Mouse (Mus musculus) myocyte (in vitro differentiated cells): ENCODE measurements around the gene Olfr1315-ps1.

Source experiments
- CEBPB ChIP-seq: IDR thresholded peaks from 2 replicates; pipeline ENCODE4 v1.6.1; 2011; ENCODE audit warnings: mild to moderate bottlenecking, moderate library complexity; ENCODE audit not compliant: poor library complexity, insufficient read depth, severe bottlenecking
- E2F4 ChIP-seq: IDR thresholded peaks from one replicate; pipeline ENCODE4 v1.6.1; 2011; ENCODE audit warnings: mild to moderate bottlenecking, control low read depth, moderate library complexity; ENCODE audit not compliant: insufficient read depth
- MAX ChIP-seq: IDR thresholded peaks from one replicate; pipeline ENCODE4 v1.6.1; 2011; ENCODE audit warnings: low read depth, mild to moderate bottlenecking, control low read depth
- MYOD1 ChIP-seq, 3 experiments: IDR thresholded peaks; one replicate each; pipeline ENCODE4 v1.6.1; 2011; ENCODE audit warnings: control low read depth in 2 of 3, low read depth in 2 of 3, mild to moderate bottlenecking in 2 of 3, moderate library complexity in 1 of 3; ENCODE audit not compliant: insufficient read length in 2 of 3, control insufficient read depth in 1 of 3
- MYOG ChIP-seq, 3 experiments: IDR thresholded peaks; one replicate each; pipeline ENCODE4 v1.6.1; 2011; ENCODE audit warnings: control low read depth in 2 of 3, low read depth in 2 of 3, mild to moderate bottlenecking in 2 of 3; ENCODE audit not compliant: insufficient read length in 2 of 3, control insufficient read depth in 1 of 3, insufficient read depth in 1 of 3
- POLR2A ChIP-seq: IDR thresholded peaks from one replicate; pipeline ENCODE4 v1.6.1; 2011; ENCODE audit warnings: low read depth, mild to moderate bottlenecking, control low read depth, moderate library complexity; ENCODE audit not compliant: insufficient read length
- POLR2AphosphoS2 ChIP-seq: IDR thresholded peaks from one replicate; pipeline ENCODE4 v1.6.1; 2011; ENCODE audit warnings: low read depth, control low read depth; ENCODE audit not compliant: insufficient read length
- REST ChIP-seq: IDR thresholded peaks from one replicate; pipeline ENCODE4 v1.6.1; 2011; ENCODE audit warnings: mild to moderate bottlenecking, control low read depth, moderate library complexity; ENCODE audit not compliant: insufficient read depth, insufficient read length
- SRF ChIP-seq: IDR thresholded peaks from one replicate; pipeline ENCODE4 v1.6.1; 2011; ENCODE audit warnings: low read depth; ENCODE audit not compliant: control insufficient read depth, insufficient read length
- TCF12 ChIP-seq: IDR thresholded peaks from one replicate; pipeline ENCODE4 v1.6.1; 2011; ENCODE audit warnings: mild to moderate bottlenecking, control low read depth; ENCODE audit not compliant: poor library complexity, insufficient read depth, severe bottlenecking
- TCF3 ChIP-seq: IDR thresholded peaks from one replicate; pipeline ENCODE4 v1.6.1; 2011; ENCODE audit warnings: low read depth, control low read depth; ENCODE audit not compliant: insufficient read length
- USF1 ChIP-seq: IDR thresholded peaks from one replicate; pipeline ENCODE4 v1.6.1; 2011; ENCODE audit warnings: low read depth, mild to moderate bottlenecking, control low read depth, moderate library complexity

- TF ChIP-seq POLR2A (no peak), MYOD1 (IDR thresholded peaks at IDR 0.05; ENCODE audit: control insufficient read depth in 1 of 3, insufficient read length in 2 of 3, low read depth in 2 of 3) (no peak), MAX (no peak), SRF (no peak), E2F4 (no peak), CEBPB (no peak), MYOG (IDR thresholded peaks at IDR 0.05; ENCODE audit: control insufficient read depth in 1 of 3, insufficient read depth in 1 of 3, insufficient read length in 2 of 3, low read depth in 2 of 3) (no peak), USF1 (no peak), POLR2AphosphoS2 (no peak), TCF12 (no peak), REST (no peak), TCF3 (no peak)
Observed at GRCm38 (mm10) chr2:112140029-112140428, 24.8 kb upstream of the Olfr1315-ps1 start, which contains the start of gene Olfr1317.
